Mouse (Mus musculus) stomach, postnatal 0 days (tissue): ENCODE data around the gene Pdcd11.

Experiments used
- CTCF ChIP-seq: IDR thresholded peaks from 2 replicates; pipeline ENCODE4 v1.5.1; 2016; ENCODE audit warnings: antibody characterized with exemption, low read depth, mild to moderate bottlenecking, moderate library complexity
- EP300 ChIP-seq: optimal IDR thresholded peaks from 2 replicates; pipeline ENCODE3; 2016; ENCODE audit warnings: antibody characterized with exemption

GRCm38 (mm10) chr19:47088226-47088625, 2.3 kb upstream of the Pdcd11 start:
- TF ChIP-seq CTCF, result no peak
- TF ChIP-seq EP300, result no peak
